Mouse (Mus musculus) heart, postnatal 0 days (tissue): ENCODE results near the gene Olfr1312.

Source experiments
- CTCF ChIP-seq: IDR thresholded peaks from 2 replicates; pipeline ENCODE4 v1.5.1; 2016; ENCODE audit warnings: antibody characterized with exemption, control low read depth, low read depth
- EP300 ChIP-seq: IDR thresholded peaks from 2 replicates; pipeline ENCODE4 v1.6.1; 2016; ENCODE audit warnings: antibody characterized with exemption, low read depth

- no peak for TF ChIP-seq CTCF
- no peak for TF ChIP-seq EP300
Observed at GRCm38 (mm10) chr2:112050138-112050537, at the start of gene Olfr1312.
